Mouse (Mus musculus) neural tube, embryonic 12.5 days (tissue): Measurements from ENCODE around the gene Dab2. TPM values are rescaled to one million over a fixed set of nuclear protein-coding genes. Genes with fewer than 3 reads are reported as not detected.

Experiments
- ATAC-seq: fragments of 200-750 bp; cut with Nextera tagmentation; 2 replicates; pipeline ENCODE4 v1.8.0; 2017; ENCODE audit warnings: low read depth, mild to moderate bottlenecking, moderate TSS enrichment, moderate library complexity; ENCODE audit not compliant: low FRiP score
- H3K27ac ChIP-seq: fragments of 300-500 bp; sonication (generic); 2 replicates; pipeline ENCODE4 v1.5.1; 2016
- H3K27me3 ChIP-seq: fragments of 300-500 bp; sonication (generic); replicated peaks from 2 replicates; pipeline ENCODE4 v1.6.1; 2016; ENCODE audit warnings: mild to moderate bottlenecking
- H3K36me3 ChIP-seq: fragments of 300-500 bp; sonication (generic); 2 replicates; pipeline ENCODE4 v1.6.1; 2016; ENCODE audit warnings: mild to moderate bottlenecking
- H3K4me1 ChIP-seq: fragments of 300-500 bp; sonication (generic); 2 replicates; pipeline ENCODE4 v1.6.1; 2016
- H3K4me2 ChIP-seq: fragments of 300-500 bp; sonication (generic); replicated peaks from 2 replicates; pipeline ENCODE4 v1.6.1; 2016; ENCODE audit warnings: mild to moderate bottlenecking
- H3K4me3 ChIP-seq: fragments of 300-500 bp; sonication (generic); 2 replicates; pipeline ENCODE4 v1.5.1; 2016
- H3K9ac ChIP-seq: fragments of 300-500 bp; sonication (generic); 2 replicates; pipeline ENCODE4 v1.6.1; 2016; ENCODE audit warnings: mild to moderate bottlenecking
- H3K9me3 ChIP-seq: fragments of 300-500 bp; sonication (generic); 2 replicates; pipeline ENCODE4 v1.6.1; 2016; ENCODE audit warnings: mild to moderate bottlenecking
- WGBS: fragments of 180-500 bp; shearing (Covaris S2); methylation state at CpG from one replicate; pipeline ENCODE4 v1.1.7; 2016; 5-methylcytosine and 5-hydroxymethylcytosine counted together
- polyA plus RNA-seq: library from polyadenylated mRNA; unstranded; fragments of >200 nt; fragmentation: Nextera tagmentation; extraction: Ambion mirVana; gene quantifications from 2 replicates; pipeline ENCODE4 v1.2.1, GENCODE M21; 2016

Dab2 gene
- polyA plus RNA-seq, 1 experiment from 2014 or later = 46.9 TPM

GRCm38 (mm10) chr15:6445135-6445534 is 145.5 kb downstream of the Dab2 start, which contains the start of gene C9:
C9 (plus strand) TSS chr15:6445327.
- H3K27me3 ChIP-seq = no peaks in the 10 kb centered on the region
- H3K9me3 ChIP-seq = no peaks in the 10 kb centered on the region
- no peak for ATAC-seq
- no peaks in the 10 kb centered on the region for H3K4me1 ChIP-seq
- WGBS = 77% methylated on average over 2 of the region's 2 CpGs
- no peak within 1 kb of the TSS for H3K4me3 ChIP-seq
- no peak within 1 kb of the TSS for H3K4me2 ChIP-seq
- no peaks in the 10 kb centered on the region for H3K36me3 ChIP-seq
- H3K27ac ChIP-seq = no peak within 1 kb of the TSS
- H3K9ac ChIP-seq = no peak within 1 kb of the TSS

- 63% methylated on average over 1 of the region's 1 CpGs for WGBS
These were observed 146.6 kb downstream of the Dab2 start for GRCm38 (mm10) chr15:6446181-6446580.

GRCm38 (mm10) chr15:6448892-6449291 is 149.3 kb downstream of the Dab2 start:
- Histone ChIP-seq H3K36me3 (no peaks in the 10 kb centered on the region), H3K4me3 (no peak overlapping the region), H3K9me3 (no peaks in the 10 kb centered on the region), H3K27ac (no peak overlapping the region), H3K4me2 (no peak overlapping the region), H3K4me1 (no peaks in the 10 kb centered on the region), H3K27me3 (no peaks in the 10 kb centered on the region), H3K9ac (no peak overlapping the region)
- no peak for ATAC-seq
- 55% methylated on average over 9 of the region's 9 CpGs for WGBS

More at GRCm38 (mm10) chr15:6446181-6446580, 146.6 kb downstream of the Dab2 start:
- Histone ChIP-seq H3K27ac (no peak overlapping the region), H3K27me3 (no peaks in the 10 kb centered on the region), H3K4me2 (no peak overlapping the region), H3K4me1 (no peaks in the 10 kb centered on the region), H3K9ac (no peak overlapping the region), H3K4me3 (no peak overlapping the region), H3K9me3 (no peaks in the 10 kb centered on the region), H3K36me3 (no peaks in the 10 kb centered on the region)
- no peak for ATAC-seq

- H3K4me3 ChIP-seq = no peak overlapping the region
- H3K27ac ChIP-seq = no peak overlapping the region
- no peaks in the 10 kb centered on the region for H3K27me3 ChIP-seq
- H3K4me1 ChIP-seq = no peaks in the 10 kb centered on the region
- no peak for ATAC-seq
- no peaks in the 10 kb centered on the region for H3K36me3 ChIP-seq
- no peak overlapping the region for H3K4me2 ChIP-seq
- 65% methylated on average over 2 of the region's 2 CpGs for WGBS
- no peaks in the 10 kb centered on the region for H3K9me3 ChIP-seq
- H3K9ac ChIP-seq = no peak overlapping the region
These were observed 154.9 kb downstream of the Dab2 start for GRCm38 (mm10) chr15:6454461-6454860.

- no peak for ATAC-seq
- H3K27me3 ChIP-seq = no peaks in the 10 kb centered on the region
- H3K4me2 ChIP-seq = no peak overlapping the region
- H3K36me3 ChIP-seq = no peaks in the 10 kb centered on the region
- no peak overlapping the region for H3K27ac ChIP-seq
- 86% methylated on average over 8 of the region's 8 CpGs for WGBS
- H3K4me3 ChIP-seq = no peak overlapping the region
- H3K9ac ChIP-seq = no peak overlapping the region
- no peaks in the 10 kb centered on the region for H3K9me3 ChIP-seq
- H3K4me1 ChIP-seq = no peaks in the 10 kb centered on the region
These were observed 161.8 kb downstream of the Dab2 start for GRCm38 (mm10) chr15:6461381-6461780.

- ATAC-seq = no peak
- no peaks in the 10 kb centered on the region for H3K4me1 ChIP-seq
- no peak overlapping the region for H3K4me3 ChIP-seq
- no peaks in the 10 kb centered on the region for H3K27me3 ChIP-seq
- H3K27ac ChIP-seq = no peak overlapping the region
- no peak overlapping the region for H3K9ac ChIP-seq
- H3K4me2 ChIP-seq = no peak overlapping the region
- H3K36me3 ChIP-seq = no peaks in the 10 kb centered on the region
- 85% methylated on average over 3 of the region's 3 CpGs for WGBS
- no peaks in the 10 kb centered on the region for H3K9me3 ChIP-seq
These were observed 163.9 kb downstream of the Dab2 start for GRCm38 (mm10) chr15:6463361-6463923.

- ATAC-seq = no peak
- Histone ChIP-seq H3K36me3 (no peaks in the 10 kb centered on the region), H3K4me2 (no peak overlapping the region), H3K4me1 (no peaks in the 10 kb centered on the region), H3K27me3 (no peaks in the 10 kb centered on the region), H3K9me3 (no peaks in the 10 kb centered on the region), H3K9ac (no peak overlapping the region), H3K4me3 (no peak overlapping the region), H3K27ac (no peak overlapping the region)
- WGBS = 77% methylated on average over 10 of the region's 10 CpGs
These were observed 167.4 kb downstream of the Dab2 start for GRCm38 (mm10) chr15:6466995-6467394.

GRCm38 (mm10) chr15:6468845-6469244 is 169.3 kb downstream of the Dab2 start:
- no peak overlapping the region for H3K27ac ChIP-seq
- H3K27me3 ChIP-seq = no peaks in the 10 kb centered on the region
- no peaks in the 10 kb centered on the region for H3K36me3 ChIP-seq
- 96% methylated on average over 1 of the region's 1 CpGs for WGBS
- no peak for ATAC-seq
- H3K9me3 ChIP-seq = no peaks in the 10 kb centered on the region
- no peak overlapping the region for H3K9ac ChIP-seq
- H3K4me3 ChIP-seq = no peak overlapping the region
- no peak overlapping the region for H3K4me2 ChIP-seq
- no peaks in the 10 kb centered on the region for H3K4me1 ChIP-seq

- H3K9ac ChIP-seq = no peak overlapping the region
- H3K36me3 ChIP-seq = no peaks in the 10 kb centered on the region
- H3K4me1 ChIP-seq = no peaks in the 10 kb centered on the region
- no peak for ATAC-seq
- H3K9me3 ChIP-seq = no peaks in the 10 kb centered on the region
- H3K27me3 ChIP-seq = no peaks in the 10 kb centered on the region
- H3K4me3 ChIP-seq = no peak overlapping the region
- WGBS = 90% methylated on average over 3 of the region's 3 CpGs
- no peak overlapping the region for H3K27ac ChIP-seq
- no peak overlapping the region for H3K4me2 ChIP-seq
These were observed 169.8 kb downstream of the Dab2 start for GRCm38 (mm10) chr15:6469384-6469783.

- H3K36me3 ChIP-seq = no peaks in the 10 kb centered on the region
- H3K4me3 ChIP-seq = no peak overlapping the region
- no peaks in the 10 kb centered on the region for H3K4me1 ChIP-seq
- ATAC-seq = no peak
- no peak overlapping the region for H3K9ac ChIP-seq
- no peaks in the 10 kb centered on the region for H3K9me3 ChIP-seq
- no peak overlapping the region for H3K4me2 ChIP-seq
- 83% methylated on average over 3 of the region's 3 CpGs for WGBS
- no peak overlapping the region for H3K27ac ChIP-seq
- no peaks in the 10 kb centered on the region for H3K27me3 ChIP-seq
These were observed 184.0 kb downstream of the Dab2 start for GRCm38 (mm10) chr15:6483561-6483960.

Other genes starting within 250 kb of the Dab2 start
- not detected in 2 replicates for gene C9, start 145.5 kb downstream of the Dab2 start, polyA plus RNA-seq
- gene Fyb, start 223.1 kb downstream of the Dab2 start, polyA plus RNA-seq = 3.2 and 4.2 TPM in 2 replicates